Mouse (Mus musculus) hindbrain, embryonic 13.5 days (tissue): ENCODE data around the gene Gm43720. TPM values are rescaled to one million over a fixed set of nuclear protein-coding genes. Genes with fewer than 3 reads are reported as not detected.

ENCODE experiments used
- ATAC-seq: fragments of 200-750 bp; cut with Nextera tagmentation; 2 replicates; pipeline ENCODE4 v1.8.0; 2017; ENCODE audit warnings: moderate TSS enrichment; ENCODE audit not compliant: low FRiP score
- H3K27ac ChIP-seq: fragments of 300-500 bp; sonication (generic); 2 replicates; pipeline ENCODE4 v1.5.1; 2015; ENCODE audit warnings: inconsistent platforms, mild to moderate bottlenecking, moderate library complexity
- H3K27me3 ChIP-seq: fragments of 300-500 bp; sonication (generic); 2 replicates; pipeline ENCODE4 v1.6.1; 2015; ENCODE audit warnings: mild to moderate bottlenecking, inconsistent platforms
- H3K36me3 ChIP-seq: fragments of 300-500 bp; sonication (generic); 2 replicates; pipeline ENCODE4 v1.6.1; 2015; ENCODE audit warnings: mild to moderate bottlenecking, inconsistent platforms
- H3K4me1 ChIP-seq: fragments of 300-500 bp; sonication (generic); replicated peaks from 2 replicates; pipeline ENCODE4 v1.6.1; 2015; ENCODE audit warnings: inconsistent platforms
- H3K4me2 ChIP-seq: fragments of 300-500 bp; sonication (generic); 2 replicates; pipeline ENCODE4 v1.6.1; 2015; ENCODE audit warnings: inconsistent platforms, mild to moderate bottlenecking, moderate library complexity
- H3K4me3 ChIP-seq: fragments of 300-500 bp; sonication (generic); 2 replicates; pipeline ENCODE4 v1.5.1; 2015; ENCODE audit warnings: mild to moderate bottlenecking, inconsistent platforms
- H3K9ac ChIP-seq: fragments of 300-500 bp; sonication (generic); 2 replicates; pipeline ENCODE4 v1.6.1; 2015; ENCODE audit warnings: mild to moderate bottlenecking, inconsistent platforms
- H3K9me3 ChIP-seq: fragments of 300-500 bp; sonication (generic); 2 replicates; pipeline ENCODE4 v1.6.1; 2016; ENCODE audit warnings: inconsistent platforms
- WGBS: fragments of 180-500 bp; shearing (Covaris S2); methylation state at CpG from one replicate; pipeline ENCODE4 v1.1.7; 2015; 5-methylcytosine and 5-hydroxymethylcytosine counted together
- polyA plus RNA-seq: library from polyadenylated mRNA; unstranded; fragments of >200 nt; fragmentation: Nextera tagmentation; extraction: Ambion mirVana; gene quantifications from 2 replicates; pipeline ENCODE4 v1.2.1, GENCODE M21; 2015

The Gm43720 gene
- 0.09 and 0.10 TPM in 2 replicates for polyA plus RNA-seq

- H3K27me3 ChIP-seq = 0 out of 2 replicates have a peak, but pooled peaks cover 12% of the 10 kb centered on the region
- peaks cover 44% of the 10 kb centered on the region for H3K4me1 ChIP-seq
- no peaks in the 10 kb centered on the region; the same call in 1 of the 2 replicates for H3K9me3 ChIP-seq
- peak within 1 kb of the TSS; percentile 90 for H3K27ac ChIP-seq
- WGBS = under 1% methylated on average over 55 of the region's 56 CpGs
- ATAC-seq = peak; percentile 99
- peak within 1 kb of the TSS; percentile 95 for H3K9ac ChIP-seq
- peak within 1 kb of the TSS; percentile 82 for H3K4me2 ChIP-seq
- peaks cover 33% of the 10 kb centered on the region for H3K36me3 ChIP-seq
- H3K4me3 ChIP-seq = peak within 1 kb of the TSS; percentile 82
Measured at GRCm38 (mm10) chr5:138279585-138280424, at the start of gene Gm43720, which contains the start of the genes Gpc2 and Stag3. TSS of gene Gm43720 (minus strand) at chr5:138279958. TSS of gene Gpc2 (minus strand) at chr5:138280005. TSS of gene Stag3 (plus strand) at chr5:138280240.

GRCm38 (mm10) chr5:138312795-138313194 is 33.0 kb upstream of the Gm43720 start:
- H3K4me2 ChIP-seq = no peak overlapping the region
- ATAC-seq = no peak
- no peaks in the 10 kb centered on the region; the same call in 1 of the 2 replicates for H3K36me3 ChIP-seq
- H3K27ac ChIP-seq = no peak overlapping the region
- H3K27me3 ChIP-seq = no peaks in the 10 kb centered on the region
- no peaks in the 10 kb centered on the region for H3K9me3 ChIP-seq
- 96% methylated on average over 3 of the region's 3 CpGs for WGBS
- no peaks in the 10 kb centered on the region for H3K4me1 ChIP-seq
- no peak overlapping the region for H3K4me3 ChIP-seq
- H3K9ac ChIP-seq = no peak overlapping the region

GRCm38 (mm10) chr5:138299613-138300012 is 19.9 kb upstream of the Gm43720 start:
- no peak overlapping the region for H3K4me2 ChIP-seq
- no peaks in the 10 kb centered on the region for H3K4me1 ChIP-seq
- no peaks in the 10 kb centered on the region for H3K27me3 ChIP-seq
- no peak overlapping the region for H3K27ac ChIP-seq
- H3K36me3 ChIP-seq = peaks cover 10% of the 10 kb centered on the region; the same call in 1 of the 2 replicates
- H3K4me3 ChIP-seq = no peak overlapping the region
- no peaks in the 10 kb centered on the region for H3K9me3 ChIP-seq
- no peak overlapping the region for H3K9ac ChIP-seq
- 88% methylated on average over 2 of the region's 2 CpGs for WGBS
- no peak for ATAC-seq

GRCm38 (mm10) chr5:138294158-138294557 is 14.4 kb upstream of the Gm43720 start:
- no peak for ATAC-seq
- H3K4me3 ChIP-seq = no peak overlapping the region
- no peak overlapping the region for H3K4me2 ChIP-seq
- H3K4me1 ChIP-seq = no peaks in the 10 kb centered on the region
- no peaks in the 10 kb centered on the region for H3K27me3 ChIP-seq
- no peaks in the 10 kb centered on the region for H3K9me3 ChIP-seq
- H3K36me3 ChIP-seq = peaks cover 5% of the 10 kb centered on the region; the same call in 1 of the 2 replicates
- no peak overlapping the region for H3K9ac ChIP-seq
- no peak overlapping the region for H3K27ac ChIP-seq

- Histone ChIP-seq H3K9me3 (no peaks in the 10 kb centered on the region), H3K4me3 (no peak overlapping the region), H3K27ac (no peak overlapping the region), H3K4me2 (no peak overlapping the region), H3K9ac (no peak overlapping the region), H3K4me1 (no peaks in the 10 kb centered on the region), H3K36me3 (no peaks in the 10 kb centered on the region), H3K27me3 (no peaks in the 10 kb centered on the region)
- no peak for ATAC-seq
- WGBS = 84% methylated on average over 1 of the region's 1 CpGs
Measured at GRCm38 (mm10) chr5:138291638-138292037, 11.9 kb upstream of the Gm43720 start.

GRCm38 (mm10) chr5:138287861-138288260 is 8.1 kb upstream of the Gm43720 start:
- ATAC-seq = no peak
- 77% methylated on average over 3 of the region's 3 CpGs for WGBS
- Histone ChIP-seq H3K4me2 (no peak overlapping the region), H3K9ac (no peak overlapping the region), H3K9me3 (no peaks in the 10 kb centered on the region), H3K4me3 (no peak overlapping the region), H3K27me3 (no peaks in the 10 kb centered on the region), H3K36me3 (no peaks in the 10 kb centered on the region), H3K27ac (no peak overlapping the region), H3K4me1 (no peaks in the 10 kb centered on the region)

GRCm38 (mm10) chr5:138283540-138283939 is 3.8 kb upstream of the Gm43720 start:
- Histone ChIP-seq H3K36me3 (no peaks in the 10 kb centered on the region), H3K4me2 (no peak overlapping the region), H3K4me3 (no peak overlapping the region), H3K27ac (no peak overlapping the region), H3K9me3 (no peaks in the 10 kb centered on the region; the same call in 1 of the 2 replicates), H3K9ac (no peak overlapping the region), H3K27me3 (0 out of 2 replicates have a peak, but pooled peaks cover 12% of the 10 kb centered on the region), H3K4me1 (peaks cover 6% of the 10 kb centered on the region)
- 45% methylated on average over 1 of the region's 1 CpGs for WGBS
- ATAC-seq = no peak

- no peaks in the 10 kb centered on the region; the same call in 1 of the 2 replicates for H3K9me3 ChIP-seq
- peaks cover 24% of the 10 kb centered on the region for H3K4me1 ChIP-seq
- H3K27me3 ChIP-seq = 0 out of 2 replicates have a peak, but pooled peaks cover 12% of the 10 kb centered on the region
- 87% methylated on average over 2 of the region's 2 CpGs for WGBS
- no peak overlapping the region for H3K9ac ChIP-seq
- no peak overlapping the region for H3K4me3 ChIP-seq
- ATAC-seq = no peak
- no peak overlapping the region for H3K27ac ChIP-seq
- peaks cover 15% of the 10 kb centered on the region for H3K36me3 ChIP-seq
- no peak overlapping the region for H3K4me2 ChIP-seq
Measured at GRCm38 (mm10) chr5:138281798-138282197, 2.0 kb upstream of the Gm43720 start.

- Histone ChIP-seq H3K9ac (no peak overlapping the region), H3K9me3 (no peaks in the 10 kb centered on the region; the same call in 1 of the 2 replicates), H3K27me3 (0 out of 2 replicates have a peak, but pooled peaks cover 12% of the 10 kb centered on the region), H3K4me3 (no peak overlapping the region), H3K4me2 (peak overlapping the region; percentile 82; the same call in 1 of the 2 replicates), H3K4me1 (peaks cover 33% of the 10 kb centered on the region), H3K27ac (no peak overlapping the region), H3K36me3 (peaks cover 23% of the 10 kb centered on the region)
- WGBS = 93% methylated on average over 15 of the region's 15 CpGs
- ATAC-seq = no peak
Measured at GRCm38 (mm10) chr5:138280829-138281228, 1.1 kb upstream of the Gm43720 start.

- Histone ChIP-seq H3K27ac (peak overlapping the region; percentile 52; the same call in 1 of the 2 replicates), H3K4me1 (peaks cover 38% of the 10 kb centered on the region), H3K9me3 (no peaks in the 10 kb centered on the region; the same call in 1 of the 2 replicates), H3K4me3 (peak overlapping the region; percentile 82), H3K4me2 (peak overlapping the region; percentile 82), H3K9ac (no peak overlapping the region), H3K36me3 (peaks cover 28% of the 10 kb centered on the region), H3K27me3 (0 out of 2 replicates have a peak, but pooled peaks cover 12% of the 10 kb centered on the region)
- 22% methylated on average over 26 of the region's 26 CpGs for WGBS
- no peak for ATAC-seq
Measured at GRCm38 (mm10) chr5:138280425-138280768, 639 bp upstream of the Gm43720 start.

- 85% methylated on average over 7 of the region's 7 CpGs for WGBS
- peaks cover 41% of the 10 kb centered on the region for H3K36me3 ChIP-seq
- 0 out of 2 replicates have a peak, but pooled peaks cover 12% of the 10 kb centered on the region for H3K27me3 ChIP-seq
- no peaks in the 10 kb centered on the region; the same call in 1 of the 2 replicates for H3K9me3 ChIP-seq
- 0 out of 2 replicates have a peak overlapping the region, but pooled peaks have one; percentile 24 for H3K27ac ChIP-seq
- H3K4me1 ChIP-seq = peaks cover 62% of the 10 kb centered on the region
- peak overlapping the region; percentile 82 for H3K4me3 ChIP-seq
- H3K4me2 ChIP-seq = peak overlapping the region; percentile 82
- H3K9ac ChIP-seq = peak overlapping the region; percentile 95
- no peak for ATAC-seq
Measured at GRCm38 (mm10) chr5:138277994-138278393, 1.8 kb downstream of the Gm43720 start.

- Histone ChIP-seq H3K27ac (peak overlapping the region; percentile 64), H3K4me1 (peaks cover 81% of the 10 kb centered on the region), H3K9me3 (no peaks in the 10 kb centered on the region), H3K4me3 (peak overlapping the region; percentile 45), H3K36me3 (peaks cover 41% of the 10 kb centered on the region), H3K9ac (peak overlapping the region; percentile 81), H3K27me3 (no peaks in the 10 kb centered on the region), H3K4me2 (peak overlapping the region; percentile 82)
- no peak for ATAC-seq
- 12% methylated on average over 41 of the region's 41 CpGs for WGBS
Measured at GRCm38 (mm10) chr5:138275216-138276050, 4.3 kb downstream of the Gm43720 start.
